Mouse (Mus musculus) frontal cortex, adult 2 months (tissue): ENCODE results near the gene Brd7. TPM values are rescaled to one million over a fixed set of nuclear protein-coding genes. Genes with fewer than 3 reads are reported as not detected.

Source experiments
- DNase-seq, 2 experiments: peaks; one replicate each; pipeline ENCODE4 v3.0.0; 2022; ENCODE audit warnings: low spot score in 1 of 2; ENCODE audit errors: extremely low spot score in 1 of 2
- polyA plus RNA-seq: library from polyadenylated mRNA; depleted of rRNA; stranded (reverse); fragments of >200 nt; gene quantifications from 2 replicates; pipeline ENCODE4 v1.2.3, GENCODE M21; 2012

Gene Brd7
- polyA plus RNA-seq, 1 experiment = 66.0 TPM

DNA sequence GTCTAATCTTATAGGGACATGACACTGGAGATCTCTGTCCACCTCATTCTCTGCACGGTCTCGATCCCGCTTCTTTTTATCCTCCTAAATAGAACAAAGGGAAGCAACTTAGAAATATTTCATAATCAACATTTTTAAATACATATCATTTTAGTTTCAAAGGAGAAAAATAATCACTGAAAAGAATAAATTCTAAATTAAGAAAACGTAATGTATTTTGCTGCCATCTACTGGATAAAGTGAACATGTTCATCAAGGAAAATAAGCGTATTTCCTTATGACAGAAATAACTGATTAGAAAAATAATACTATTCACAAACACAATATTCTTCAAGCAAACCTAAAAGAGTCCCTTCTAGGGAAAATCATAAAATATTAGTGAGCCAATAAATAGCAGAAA, 4.0 kb downstream of the Brd7 start:
- no peak for DNase-seq

DNA sequence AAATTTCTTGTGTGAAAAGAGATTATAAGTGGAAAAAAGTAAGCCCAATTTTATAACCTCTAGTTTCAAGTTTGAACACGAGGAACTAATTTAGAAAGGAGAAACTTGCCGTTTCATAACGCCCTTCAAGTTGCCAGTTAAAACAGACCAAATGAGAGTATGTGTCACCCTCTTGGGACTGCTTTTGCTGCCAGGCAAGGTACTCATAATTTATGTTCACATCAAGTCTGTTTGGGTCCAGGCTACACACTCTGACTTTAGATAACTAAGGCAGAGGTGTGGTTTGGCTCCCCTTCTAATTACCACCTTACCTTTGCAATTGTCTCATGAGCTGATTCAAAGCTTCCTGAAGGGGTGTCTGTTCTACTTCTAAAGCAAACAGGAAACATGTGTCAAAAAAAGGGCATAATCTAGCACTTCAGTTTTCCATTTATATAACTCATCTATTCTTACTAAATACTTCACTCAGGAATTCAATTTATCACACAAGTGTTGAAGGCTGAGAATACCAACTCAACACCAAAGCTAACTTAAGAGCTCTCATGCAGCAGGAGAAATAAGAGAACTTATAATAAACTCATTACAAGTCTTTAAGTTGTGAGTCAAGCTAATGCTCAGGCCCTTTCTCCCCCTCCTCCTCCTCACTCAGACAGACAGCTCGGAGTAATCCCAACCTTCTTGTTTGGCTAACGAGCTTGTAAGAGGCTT, 4.6 kb downstream of the Brd7 start:
- DNase-seq = no peak

DNA sequence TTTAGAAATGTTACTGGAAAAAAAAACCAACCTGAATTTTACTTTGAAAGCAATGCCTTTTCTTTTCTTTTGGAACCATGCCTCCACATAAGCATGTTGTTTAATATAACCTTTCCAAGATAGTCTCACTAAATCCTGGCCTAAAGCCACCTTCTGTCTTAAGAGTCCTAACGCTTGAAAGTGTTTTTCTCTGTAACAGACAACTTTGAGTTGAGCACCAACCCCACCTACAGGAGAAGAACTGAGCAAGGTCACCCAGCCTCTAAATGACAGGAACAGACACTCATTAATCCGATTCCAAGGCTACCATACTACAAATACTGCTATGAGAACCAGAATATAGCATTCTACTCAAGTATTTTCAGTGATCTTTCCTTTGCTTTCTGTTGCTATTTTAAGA, 12.9 kb downstream of the Brd7 start:
- DNase-seq = no peak

DNA sequence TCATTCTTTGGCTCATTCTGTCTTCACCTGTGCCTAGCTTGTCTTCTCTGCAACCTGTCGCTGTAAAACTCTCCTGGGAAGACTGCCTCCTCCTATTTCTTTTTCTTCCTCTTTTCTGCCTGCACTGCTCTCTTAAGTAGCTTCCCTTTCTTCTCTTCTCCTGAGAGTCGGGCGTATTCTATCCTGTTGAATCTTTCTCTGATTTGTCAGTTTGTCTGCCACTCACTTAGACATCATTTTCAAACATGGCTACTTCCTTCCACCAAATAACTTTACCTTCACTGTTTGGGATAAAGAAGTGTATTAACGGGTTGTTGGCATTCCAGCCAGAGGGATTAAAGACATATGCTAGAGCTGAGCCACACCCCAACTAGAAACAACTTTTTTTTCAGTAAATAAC, 20.0 kb downstream of the Brd7 start:
- DNase-seq = no peak

DNA sequence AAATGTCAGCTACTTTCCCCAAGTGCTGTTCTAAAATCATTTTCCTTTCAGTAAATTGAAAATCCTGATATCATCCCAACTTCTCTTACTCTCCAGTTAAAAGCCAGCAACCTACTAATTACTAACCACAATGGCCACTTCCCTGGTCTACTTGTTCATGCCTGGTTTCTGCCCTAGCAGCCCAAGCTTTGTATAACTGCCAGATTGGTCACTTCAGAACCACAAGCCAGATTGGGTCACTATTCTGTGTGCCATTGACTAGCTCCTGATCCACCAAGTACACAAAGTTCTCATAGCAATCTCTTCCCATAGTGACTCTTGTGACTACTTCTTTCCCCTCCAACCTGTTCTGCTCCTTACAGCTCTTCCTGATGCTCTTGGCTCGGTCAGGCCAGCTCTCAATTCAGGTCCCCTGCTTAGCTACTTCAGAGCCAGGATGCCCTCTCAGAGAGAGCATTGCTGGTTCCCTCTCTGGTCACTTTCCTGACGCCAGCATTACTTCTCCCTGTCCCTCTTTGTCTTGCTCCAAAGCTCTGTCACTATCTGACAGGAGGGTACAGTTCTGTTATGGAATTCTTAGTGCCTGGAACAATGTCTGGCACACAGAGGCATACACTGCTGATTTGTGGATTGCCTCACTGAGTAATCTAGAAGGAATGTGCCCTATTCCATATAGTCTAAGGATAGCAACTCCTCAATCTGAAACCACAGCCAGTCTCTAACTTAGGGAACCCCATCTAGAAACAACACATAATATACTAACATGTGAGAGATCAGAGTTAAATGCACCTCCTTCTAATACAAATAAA, 21.9 kb downstream of the Brd7 start:
- DNase-seq = no peak

DNA sequence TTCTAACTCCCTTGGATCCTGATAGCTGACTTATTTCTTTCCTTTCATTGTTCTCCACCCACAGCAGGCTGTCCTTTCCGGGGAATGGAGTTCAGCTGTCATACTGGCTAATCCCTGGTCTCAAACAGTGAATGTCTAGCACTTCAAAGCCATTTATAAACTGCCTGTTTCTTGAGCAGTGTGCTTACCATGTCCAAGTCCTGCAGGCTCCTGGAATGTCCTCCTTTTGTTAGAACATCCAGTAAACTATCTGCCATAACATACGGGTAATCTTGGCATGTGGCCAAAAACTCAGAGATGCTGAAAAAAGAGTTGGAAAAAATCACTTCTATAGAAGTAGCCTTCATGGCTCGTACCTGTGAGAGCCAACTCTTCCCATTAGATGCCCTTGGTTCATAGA, 22.8 kb downstream of the Brd7 start:
- peak; percentile 32 to 34 for DNase-seq

DNA sequence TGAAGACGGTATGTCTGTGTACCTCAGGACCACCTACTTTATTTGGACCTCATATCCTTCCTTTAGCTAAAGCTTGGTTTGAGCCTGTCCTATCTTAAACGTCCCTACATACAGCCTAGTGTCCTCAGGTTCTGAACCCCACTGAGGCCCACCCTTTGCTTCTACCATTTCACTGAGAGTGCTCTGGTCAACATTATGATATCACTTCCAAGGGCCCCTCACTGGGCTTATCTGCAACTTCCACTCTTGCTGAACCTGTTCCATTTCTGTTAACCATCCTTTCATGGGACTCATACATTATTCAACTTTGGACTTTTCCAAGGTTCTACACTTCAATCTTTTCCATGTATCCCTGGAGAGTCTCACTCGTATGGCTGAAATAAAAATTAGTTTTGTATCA, 27.0 kb downstream of the Brd7 start:
- no peak for DNase-seq

DNA sequence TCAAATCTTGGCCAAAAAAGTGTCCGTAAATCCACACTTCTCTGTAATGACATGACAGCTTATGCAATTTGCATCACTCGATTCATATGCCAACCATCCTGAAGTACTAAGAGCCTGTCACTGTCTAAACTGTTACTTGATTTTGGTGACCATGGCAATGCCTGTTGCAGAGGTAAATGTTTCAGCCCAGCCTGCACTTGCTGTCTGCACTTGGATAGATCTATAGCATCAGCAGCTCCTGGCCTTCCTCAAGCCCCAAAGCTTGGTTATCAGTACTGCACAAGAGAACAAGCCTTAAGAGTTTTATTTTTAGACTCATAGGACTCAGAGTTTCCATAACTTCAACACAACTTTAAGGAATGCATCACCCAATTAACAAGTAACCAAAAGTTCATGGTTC, 27.6 kb downstream of the Brd7 start:
- no peak for DNase-seq

DNA sequence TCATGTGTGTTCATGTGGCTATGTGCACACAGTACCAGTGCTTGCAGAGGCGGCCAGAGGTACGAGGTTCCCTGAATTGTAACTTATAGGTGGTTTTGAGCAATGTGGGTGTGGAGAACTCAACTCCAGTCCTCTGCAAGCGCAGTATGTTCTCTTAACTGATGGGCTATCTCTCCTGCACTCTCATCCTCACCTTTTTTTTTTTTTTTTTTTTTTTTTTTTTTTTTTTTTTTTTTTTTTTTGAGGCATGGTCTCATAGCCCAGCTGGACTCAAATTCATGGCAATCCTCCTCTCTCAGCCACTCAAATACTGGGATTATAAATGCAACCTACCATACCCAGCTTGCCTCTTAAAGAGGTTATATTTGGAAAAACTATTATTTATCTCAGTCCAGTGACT, 31.2 kb downstream of the Brd7 start:
- no peak for DNase-seq

DNA sequence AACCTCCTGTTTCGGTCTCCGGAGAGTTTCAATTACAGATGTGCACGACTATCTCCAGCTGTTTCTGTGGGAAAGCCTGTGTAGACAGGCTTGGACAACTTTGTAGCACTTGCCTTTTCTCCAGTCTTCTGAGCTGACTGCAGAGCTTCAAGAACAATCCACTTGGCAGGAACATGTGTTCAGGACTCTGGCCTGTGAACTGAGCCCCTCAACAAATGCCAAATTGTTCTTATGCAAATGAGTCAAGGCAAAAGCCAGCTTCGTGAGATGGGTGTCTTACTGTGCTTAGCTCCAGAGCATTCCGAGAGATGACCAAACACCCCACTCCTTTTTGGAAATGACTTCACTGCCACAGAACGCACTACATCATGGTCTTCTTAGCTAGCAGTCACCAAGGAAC, 33.3 kb downstream of the Brd7 start:
- DNase-seq = no peak

DNA sequence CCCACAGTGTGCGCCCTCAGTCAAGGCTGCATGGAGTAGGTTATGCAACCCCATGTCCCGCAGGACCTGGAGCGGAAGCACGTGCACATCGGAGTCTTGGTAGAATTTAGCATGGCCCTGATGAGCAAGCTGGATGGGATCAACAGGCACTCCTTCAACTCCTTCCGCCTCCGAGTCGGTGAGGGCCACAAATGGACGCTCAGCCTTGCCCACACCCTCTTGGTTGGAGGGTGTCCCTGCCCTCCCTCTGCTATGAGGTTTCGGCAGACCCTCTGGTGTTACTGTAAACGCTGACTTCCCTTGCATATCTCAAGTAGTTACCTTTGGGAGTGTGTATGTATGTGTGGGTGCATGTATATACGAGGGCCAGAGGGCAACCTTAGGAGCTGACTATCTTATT, 35.7 kb downstream of the Brd7 start:
- no peak for DNase-seq

DNA sequence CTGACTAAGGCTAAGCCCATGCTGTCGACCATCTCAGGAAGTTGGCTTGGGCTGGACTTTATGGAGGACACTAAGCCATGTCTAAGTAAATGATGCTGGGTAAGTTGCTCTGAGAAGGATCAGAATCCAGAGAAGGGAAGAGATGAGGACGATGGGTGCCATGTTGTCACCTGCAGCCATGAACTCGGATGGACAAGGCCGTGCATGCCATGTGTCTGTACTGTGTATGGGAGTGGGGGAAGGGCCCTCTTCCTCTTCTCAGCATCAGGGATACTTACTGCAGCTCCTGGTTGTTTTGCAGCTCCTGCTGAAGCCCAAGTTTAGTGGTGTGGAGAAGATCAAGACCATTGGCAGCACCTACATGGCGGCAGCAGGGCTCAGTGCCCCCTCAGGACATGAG, 36.2 kb downstream of the Brd7 start:
- no peak for DNase-seq

DNA sequence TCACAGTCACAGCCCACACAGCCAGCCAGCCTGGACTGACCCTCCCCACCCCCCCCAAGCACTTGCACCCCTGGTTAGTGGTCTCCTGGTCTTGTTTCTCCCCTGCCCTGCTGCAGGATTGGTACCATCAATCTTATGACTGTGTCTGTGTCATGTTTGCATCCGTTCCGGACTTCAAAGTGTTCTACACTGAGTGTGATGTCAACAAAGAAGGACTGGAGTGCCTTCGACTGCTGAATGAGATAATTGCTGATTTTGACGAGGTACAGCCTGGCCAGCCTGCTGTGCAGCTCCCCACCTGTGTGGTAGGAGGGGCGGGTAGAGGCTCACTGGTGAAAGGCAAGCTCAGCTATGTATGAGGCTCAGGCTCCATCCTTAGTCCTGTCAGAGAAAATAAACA, 36.7 kb downstream of the Brd7 start:
- no peak for DNase-seq

DNA sequence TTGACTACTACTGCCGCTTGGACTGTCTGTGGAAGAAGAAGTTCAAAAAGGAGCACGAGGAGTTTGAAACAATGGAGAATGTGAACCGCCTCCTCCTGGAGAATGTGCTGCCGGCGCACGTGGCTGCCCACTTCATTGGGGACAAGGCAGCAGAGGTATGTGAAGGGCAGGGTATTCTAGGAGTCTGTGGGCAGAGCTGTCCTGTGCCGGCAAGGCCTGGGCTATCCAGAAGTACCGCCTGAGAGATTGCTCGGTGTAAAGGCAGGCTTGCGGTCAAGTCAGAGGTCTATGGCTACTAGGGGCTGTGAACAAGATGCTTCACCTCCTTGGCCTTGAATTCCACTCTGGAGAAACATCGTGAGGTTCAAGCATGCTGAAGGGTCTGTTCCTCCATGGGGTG, 37.2 kb downstream of the Brd7 start:
- no peak for DNase-seq

DNA sequence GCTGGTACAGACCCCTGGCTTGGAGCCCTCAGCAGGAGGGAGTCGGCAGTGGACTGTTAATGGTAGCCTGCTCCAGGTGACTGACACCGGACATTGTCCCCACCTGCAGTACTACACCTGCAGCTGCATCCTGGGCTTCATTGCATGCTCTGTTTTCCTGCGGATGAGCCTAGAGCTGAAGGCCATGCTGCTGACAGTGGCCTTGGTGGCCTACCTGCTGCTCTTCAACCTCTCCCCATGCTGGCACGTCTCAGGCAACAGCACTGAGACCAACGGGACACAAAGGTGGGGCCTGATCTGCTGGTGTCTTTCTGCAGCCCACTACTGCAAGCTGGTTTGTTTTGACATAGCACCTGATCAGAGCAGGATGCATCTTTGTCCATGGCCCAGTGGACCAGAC, 38.5 kb downstream of the Brd7 start:
- DNase-seq = no peak

DNA sequence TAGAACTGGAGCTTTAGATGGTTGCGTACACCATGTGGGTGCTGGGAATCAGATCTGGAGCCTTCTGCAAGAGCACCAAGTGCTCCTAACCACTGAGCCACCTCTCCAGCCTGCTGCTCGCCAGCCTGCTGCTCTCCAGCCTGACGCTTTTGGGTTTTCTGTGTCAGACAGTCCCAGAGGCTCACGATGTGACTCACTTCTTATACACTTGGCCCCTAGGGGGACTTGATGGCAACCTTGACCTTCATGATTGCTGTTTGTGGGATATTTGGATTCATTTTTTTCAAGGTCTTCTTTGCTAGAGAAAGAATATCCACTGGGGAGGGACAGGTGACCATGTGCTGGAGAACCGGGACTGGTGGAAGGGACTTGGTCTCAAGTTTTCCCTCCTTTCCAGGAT, 40.6 kb downstream of the Brd7 start:
- DNase-seq = no peak

DNA sequence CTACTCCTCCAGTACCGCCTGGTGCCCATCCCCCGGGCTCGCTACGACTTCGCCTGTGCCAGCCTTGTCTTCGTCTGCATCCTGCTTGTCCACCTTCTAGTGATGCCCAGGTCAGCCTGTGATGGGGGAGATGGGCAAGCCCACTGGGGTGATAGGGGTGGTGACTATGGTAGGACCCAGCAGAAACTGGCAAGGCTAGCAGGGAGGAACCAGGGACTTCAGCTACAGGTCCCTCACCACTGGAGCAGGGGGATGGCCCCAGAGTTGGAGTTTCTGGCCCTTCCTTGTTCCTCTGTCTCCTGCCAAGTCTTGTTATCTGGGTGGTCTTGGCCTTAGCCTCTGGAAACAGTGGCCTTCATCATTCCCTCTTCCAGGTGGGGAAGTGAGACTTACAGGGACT, 41.9 kb downstream of the Brd7 start:
- DNase-seq = no peak

DNA sequence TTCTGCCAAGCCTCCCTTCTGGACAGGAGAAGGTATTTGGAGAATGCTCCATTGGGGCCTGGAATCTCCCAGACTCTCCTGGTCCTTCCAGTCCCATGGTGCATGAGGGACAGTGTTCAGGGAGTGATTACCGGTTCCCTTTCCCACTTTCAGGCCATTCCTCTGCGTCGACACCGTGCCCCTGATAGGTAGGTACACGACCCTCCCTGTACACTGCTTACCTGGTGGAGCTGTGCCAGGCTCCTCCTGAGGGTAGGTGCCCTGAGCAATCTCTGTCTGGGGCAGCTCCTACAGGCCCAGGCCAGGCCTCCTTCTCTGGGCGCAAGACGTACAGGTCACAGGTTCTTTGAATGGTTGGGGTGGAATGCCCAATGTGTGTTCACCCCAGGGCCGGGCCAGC, 43.8 kb downstream of the Brd7 start:
- no peak for DNase-seq

DNA sequence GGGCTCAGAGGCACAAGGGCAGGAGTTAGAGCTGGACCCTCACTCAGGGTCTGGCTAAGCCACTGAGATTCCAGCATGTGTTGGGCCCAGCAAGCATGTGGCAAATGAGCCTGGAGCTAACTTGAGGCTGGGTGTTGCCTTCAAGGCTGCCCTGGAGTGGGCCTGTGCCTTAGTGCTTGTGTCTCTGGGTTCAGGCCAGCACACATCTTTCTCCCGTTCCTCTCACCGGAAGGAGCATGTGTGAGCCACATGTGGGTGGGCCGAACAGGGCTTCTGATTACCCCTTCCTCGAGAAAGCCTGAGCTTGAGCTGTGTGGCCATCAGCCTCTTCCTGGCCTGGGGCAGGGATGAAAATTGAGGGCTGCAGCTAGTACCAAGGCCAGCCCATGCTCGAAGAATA, 44.7 kb downstream of the Brd7 start:
- no peak for DNase-seq

DNA sequence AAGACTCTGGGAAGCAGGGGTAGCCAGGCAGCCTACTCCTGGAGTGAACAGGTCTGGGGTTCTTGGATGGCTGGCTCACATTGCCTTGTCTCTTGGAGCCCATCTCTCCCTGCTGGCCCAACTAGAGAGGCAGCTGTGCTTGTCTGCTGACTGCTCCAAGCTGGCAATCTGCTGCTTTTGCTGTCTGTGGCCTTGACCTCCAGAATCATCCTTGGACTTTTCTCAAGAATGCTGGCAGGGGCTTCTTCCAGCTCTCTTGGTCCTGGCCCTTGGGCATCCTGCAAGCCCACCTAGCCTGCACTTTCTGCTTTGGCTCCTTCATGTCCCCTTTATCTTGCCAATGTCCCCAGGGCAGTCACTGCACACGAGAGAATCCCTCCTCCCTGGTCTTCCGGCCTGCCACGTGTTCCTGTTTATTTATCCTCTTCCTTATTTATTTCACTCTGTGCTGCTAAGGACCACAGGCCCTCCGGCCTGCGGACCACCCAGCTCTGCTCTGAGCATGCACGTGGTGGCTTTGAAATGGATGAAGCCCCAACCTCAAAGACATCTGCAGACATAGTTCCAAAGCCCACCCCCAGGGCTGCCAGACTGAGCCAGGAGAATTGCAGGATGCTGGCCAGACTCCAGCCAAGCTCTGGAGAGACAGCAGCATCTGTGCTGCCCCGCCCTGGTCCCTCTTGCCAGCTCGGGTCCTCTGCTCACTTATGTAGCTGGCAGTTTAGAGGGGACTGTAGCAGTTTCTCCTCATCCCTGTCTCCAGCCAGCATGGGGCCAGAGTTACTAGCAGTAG, 45.7 kb downstream of the Brd7 start:
- peak in 1 of 2 experiments; percentile 30 for DNase-seq

DNA sequence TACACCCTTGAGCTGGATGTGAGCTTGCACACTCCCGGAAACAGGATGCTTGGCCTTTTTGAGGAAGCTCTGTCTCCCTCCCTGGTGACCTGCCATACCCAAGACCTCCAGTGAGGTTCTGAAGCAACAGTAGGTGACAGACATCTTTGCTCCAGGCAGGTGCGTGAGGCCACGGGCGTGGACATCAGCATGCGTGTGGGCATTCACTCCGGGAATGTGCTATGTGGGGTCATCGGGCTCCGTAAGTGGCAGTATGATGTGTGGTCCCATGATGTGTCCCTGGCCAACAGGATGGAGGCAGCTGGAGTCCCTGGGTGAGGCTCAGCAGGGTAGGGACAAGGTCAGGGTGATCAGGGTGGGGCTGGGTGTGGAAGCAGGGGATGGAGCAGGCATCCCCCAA, 46.7 kb downstream of the Brd7 start:
- DNase-seq = no peak

DNA sequence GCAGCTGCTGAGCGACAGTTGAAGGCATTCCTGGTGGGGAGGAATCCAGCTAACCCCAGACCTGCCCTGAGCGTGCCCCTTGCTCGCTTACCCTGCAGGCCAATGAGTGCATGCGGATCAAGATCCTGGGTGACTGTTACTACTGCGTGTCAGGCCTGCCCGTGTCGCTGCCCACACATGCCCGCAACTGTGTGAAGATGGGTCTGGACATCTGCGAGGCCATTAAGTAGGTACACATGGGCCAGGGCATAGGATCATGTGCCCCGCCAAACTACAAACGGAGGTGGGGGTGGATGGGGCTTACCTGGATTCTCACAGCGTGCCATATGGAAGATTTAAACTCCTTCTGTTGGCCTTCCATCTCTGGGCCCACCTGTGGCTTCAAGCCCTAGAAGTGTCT, 48.0 kb downstream of the Brd7 start:
- no peak for DNase-seq
